Mouse (Mus musculus) megakaryocyte-erythroid progenitor cell, adult 5 weeks (primary cell): Measurements from ENCODE around the gene Tm2d1. TPM values are rescaled to one million over a fixed set of nuclear protein-coding genes. Genes with fewer than 3 reads are reported as not detected.

Experiments used
- polyA plus RNA-seq: library from polyadenylated mRNA; stranded (reverse); fragments of >175 nt; gene quantifications from 2 replicates; pipeline ENCODE4 v1.2.3, GENCODE M21; 2012

Gene Tm2d1
- 27.2 and 30.5 TPM in 2 replicates for polyA plus RNA-seq

GRCm38 (mm10) chr4:98382716-98383424 is at the start of gene Tm2d1:
Tm2d1 (minus strand) TSS chr4:98383306.

GRCm38 (mm10) chr4:98395690-98396437 is 12.8 kb upstream of the Tm2d1 start, which contains the start of gene Patj:
Patj (plus strand) TSS chr4:98395785.

Other genes starting within 250 kb of the Tm2d1 start
- 0.28 and 0.76 TPM in 2 replicates for gene Patj, start 12.5 kb upstream of the Tm2d1 start, polyA plus RNA-seq